Mouse (Mus musculus): ENCODE data around the gene Ackr3.

Ackr3 gene

DNA sequence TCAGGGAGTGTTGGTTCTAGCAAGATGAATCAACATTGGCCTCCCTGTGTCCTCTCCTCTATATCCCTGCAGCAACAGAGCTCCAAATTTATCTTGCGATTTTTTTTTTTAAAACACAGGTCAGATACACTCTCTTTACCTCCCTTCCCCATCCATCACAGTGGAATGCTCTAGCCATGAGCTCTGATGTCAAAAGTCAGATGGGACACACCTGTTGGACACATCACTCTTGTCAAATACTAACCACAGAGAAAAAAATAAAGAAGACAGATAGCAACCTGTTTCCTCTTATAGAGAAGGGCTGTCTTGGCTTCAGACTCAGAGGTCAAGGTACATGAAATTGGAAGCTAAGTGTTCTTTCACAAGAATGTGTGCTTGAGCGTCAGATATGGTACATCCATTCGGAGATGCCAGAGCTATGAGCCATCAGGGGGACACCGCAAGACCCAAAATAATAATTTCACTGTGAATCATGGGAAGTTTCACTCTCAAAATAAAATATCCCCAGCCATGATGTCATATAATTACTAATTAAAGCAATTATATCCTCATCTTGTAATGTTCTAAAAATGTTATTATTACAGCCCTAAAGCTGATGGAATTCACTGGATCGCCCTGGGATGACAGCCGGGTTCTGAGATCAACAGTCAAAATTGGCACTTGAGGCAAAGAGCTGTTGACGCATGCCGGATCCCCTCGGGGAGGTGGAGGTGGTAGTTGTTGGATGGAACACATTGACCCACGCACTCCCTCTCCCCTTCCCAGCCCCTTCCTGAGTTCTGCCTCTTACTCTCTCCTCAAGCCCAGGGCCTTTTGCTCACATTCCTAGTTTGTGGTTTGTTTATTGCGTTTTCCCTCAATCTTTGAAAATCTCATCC lies 57.2 kb downstream of the Ackr3 start:
- CTCF ChIA-PET: interaction anchor here in 1 of 4 experiments (1.2 kb wide), 1 partner anchor 14 kb away, joined by 4 read pairs; no protein-coding TSS in a partner anchor
- POLR2A ChIA-PET: interaction anchor here in 2 of 4 experiments (1.2 kb wide), 2 partner anchors 53 to 58 kb away, joined by 3 read pairs; no protein-coding TSS in a partner anchor

DNA sequence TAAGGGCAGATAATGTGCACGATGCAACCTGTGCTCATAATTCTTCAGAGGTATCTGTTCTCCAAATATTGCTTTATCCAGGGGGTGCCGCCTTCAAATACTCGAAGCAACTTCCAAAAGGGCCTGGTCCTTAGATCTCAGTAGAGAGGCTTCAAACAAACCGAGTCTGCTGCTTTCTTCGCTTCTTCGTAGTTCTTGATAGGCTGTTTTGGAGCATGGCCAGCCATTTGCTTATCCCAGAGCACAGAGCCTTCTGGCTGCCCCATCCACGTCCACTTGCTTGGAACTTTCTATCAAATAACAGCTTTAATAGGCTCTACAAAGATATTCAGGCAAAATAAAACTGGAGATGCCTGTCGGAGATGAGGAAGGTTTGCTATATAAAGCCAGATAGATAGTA lies 58.6 kb downstream of the Ackr3 start:
- CTCF ChIA-PET: no interaction called here
- POLR2A ChIA-PET: no interaction called here

Data from embryonic stem cell, embryonic (primary cell).